Mouse (Mus musculus): ENCODE data around the gene Ifrd2. TPM values are rescaled to one million over a fixed set of nuclear protein-coding genes. Genes with fewer than 3 reads are reported as not detected.

Gene Ifrd2
- total and polyA plus RNA-seq, 3 experiments = 147 to 292 TPM; not detected in 1

- no peak overlapping the region for H3K27ac ChIP-seq (ENCODE audit: control insufficient read depth, low read depth, low read length)
- H3K4me3 ChIP-seq (ENCODE audit: control insufficient read depth in 1 of 2, insufficient read depth in 1 of 2, low read depth in 2 of 2, low read length in 2 of 2) = no peak overlapping the region
- no peak overlapping the region for H3K9ac ChIP-seq (ENCODE audit: control insufficient read depth, low read depth, low read length, poor library complexity, severe bottlenecking)
- peaks cover 4% of the 10 kb centered on the region; the same call in 1 of the 2 replicates for H3K79me2 ChIP-seq (ENCODE audit: control insufficient read depth, insufficient read depth, low read length, poor library complexity)
- no peaks in the 10 kb centered on the region for H3K27me3 ChIP-seq (ENCODE audit: control insufficient read depth in 1 of 2, insufficient read depth in 2 of 2, low read length in 2 of 2)
- peaks cover 0 to 2% of the 10 kb centered on the region in 2 experiments; a peak in 1 of 4 replicates for H3K36me3 ChIP-seq (ENCODE audit: control insufficient read depth in 1 of 2, insufficient read depth in 2 of 2, low read length in 2 of 2)
- TF ChIP-seq CHD1 (IDR thresholded peaks at IDR 0.05; ENCODE audit: low read depth, low read length) (no peak), ZNF384 (IDR thresholded peaks at IDR 0.05; ENCODE audit: low read depth, low read length) (no peak), E2F4 (IDR thresholded peaks at IDR 0.05; ENCODE audit: borderline replicate concordance, low read depth, low read length) (no peak), CTCF (IDR thresholded peaks at IDR 0.05 in 2 of 3, conservative IDR thresholded peaks at IDR 0.05 in 1 of 3; ENCODE audit: control insufficient read depth in 1 of 3, insufficient read depth in 1 of 3, low read depth in 2 of 3, low read length in 3 of 3, poor library complexity in 1 of 3, severe bottlenecking in 1 of 3) (no peak), SMC3 (IDR thresholded peaks at IDR 0.05; ENCODE audit: low read depth, low read length) (no peak), CHD2 (IDR thresholded peaks at IDR 0.05; ENCODE audit: low read length) (no peak)
- peaks cover 0 to 8% of the 10 kb centered on the region in 2 experiments; a peak in 1 of 4 replicates for H3K4me1 ChIP-seq (ENCODE audit: control insufficient read depth in 1 of 2, insufficient read depth in 2 of 2, low read length in 2 of 2)
- H3K9me3 ChIP-seq (replicated peaks; ENCODE audit: insufficient read depth, low read length) = no peaks in the 10 kb centered on the region
- DNase-seq (ENCODE audit: low read depth, low spot score) = no peak
These were observed 42.7 kb upstream of the Ifrd2 start for GRCm38 (mm10) chr9:107544729-107545128.

- peaks cover 0 to 2% of the 10 kb centered on the region in 2 experiments; a peak in 1 of 4 replicates for H3K36me3 ChIP-seq (ENCODE audit: control insufficient read depth in 1 of 2, insufficient read depth in 2 of 2, low read length in 2 of 2)
- DNase-seq (ENCODE audit: low read depth, low spot score) = no peak
- no peaks in the 10 kb centered on the region for H3K9me3 ChIP-seq (replicated peaks; ENCODE audit: insufficient read depth, low read length)
- H3K79me2 ChIP-seq (ENCODE audit: control insufficient read depth, insufficient read depth, low read length, poor library complexity) = peaks cover 4% of the 10 kb centered on the region; the same call in 1 of the 2 replicates
- no peak overlapping the region for H3K9ac ChIP-seq (ENCODE audit: control insufficient read depth, low read depth, low read length, poor library complexity, severe bottlenecking)
- H3K27me3 ChIP-seq (ENCODE audit: control insufficient read depth in 1 of 2, insufficient read depth in 2 of 2, low read length in 2 of 2) = no peaks in the 10 kb centered on the region
- peaks cover 0 to 8% of the 10 kb centered on the region in 2 experiments; a peak in 1 of 4 replicates for H3K4me1 ChIP-seq (ENCODE audit: control insufficient read depth in 1 of 2, insufficient read depth in 2 of 2, low read length in 2 of 2)
- no peak overlapping the region for H3K27ac ChIP-seq (ENCODE audit: control insufficient read depth, low read depth, low read length)
- TF ChIP-seq JUND (IDR thresholded peaks at IDR 0.05; ENCODE audit: low read depth, low read length) = no peak
- no peak for TF ChIP-seq NRF1 (IDR thresholded peaks at IDR 0.05; ENCODE audit: insufficient read depth, low read depth, low read length, poor library complexity, severe bottlenecking)
- no peak for TF ChIP-seq TCF12 (IDR thresholded peaks at IDR 0.05; ENCODE audit: low read depth, low read length)
- no peak for TF ChIP-seq RAD21 (IDR thresholded peaks at IDR 0.05; ENCODE audit: low read depth, low read length)
- no peak for TF ChIP-seq MAX (IDR thresholded peaks at IDR 0.05; ENCODE audit: low read length)
- TF ChIP-seq USF1 (IDR thresholded peaks at IDR 0.05; ENCODE audit: low read depth, low read length) = no peak
- TF ChIP-seq ZMIZ1 (IDR thresholded peaks at IDR 0.05; ENCODE audit: low read depth, low read length) = no peak
- TF ChIP-seq CTCF (IDR thresholded peaks at IDR 0.05 in 2 of 3, conservative IDR thresholded peaks at IDR 0.05 in 1 of 3; ENCODE audit: control insufficient read depth in 1 of 3, insufficient read depth in 1 of 3, low read depth in 2 of 3, low read length in 3 of 3, poor library complexity in 1 of 3, severe bottlenecking in 1 of 3) = no peak
- TF ChIP-seq SMC3 (IDR thresholded peaks at IDR 0.05; ENCODE audit: low read depth, low read length) = no peak
- TF ChIP-seq KAT2A (conservative IDR thresholded peaks at IDR 0.05; ENCODE audit: low read depth, low read length) = no peak
- TF ChIP-seq E2F4 (IDR thresholded peaks at IDR 0.05; ENCODE audit: borderline replicate concordance, low read depth, low read length) = no peak
- no peak for TF ChIP-seq MXI1 (IDR thresholded peaks at IDR 0.05; ENCODE audit: low read depth, low read length)
- no peak for TF ChIP-seq UBTF (IDR thresholded peaks at IDR 0.05; ENCODE audit: borderline replicate concordance, insufficient read depth, low read depth, low read length)
- TF ChIP-seq ETS1 (IDR thresholded peaks at IDR 0.05; ENCODE audit: low read depth, low read length) = no peak
- no peak for TF ChIP-seq MAZ (IDR thresholded peaks at IDR 0.05; ENCODE audit: low read depth, low read length)
- TF ChIP-seq MYC (IDR thresholded peaks at IDR 0.05; ENCODE audit: low read depth, low read length) = no peak
- TF ChIP-seq GATA1 (IDR thresholded peaks at IDR 0.05; ENCODE audit: low read depth, low read length) = no peak
- no peak for TF ChIP-seq TAL1 (IDR thresholded peaks at IDR 0.05; ENCODE audit: low read length)
- TF ChIP-seq ZC3H11A (IDR thresholded peaks at IDR 0.05; ENCODE audit: low read depth, low read length) = no peak
- no peak for TF ChIP-seq RCOR1 (IDR thresholded peaks at IDR 0.05; ENCODE audit: low read depth, low read length)
- no peak overlapping the region for H3K4me3 ChIP-seq (ENCODE audit: control insufficient read depth in 1 of 2, insufficient read depth in 1 of 2, low read depth in 2 of 2, low read length in 2 of 2)
These were observed 42.2 kb upstream of the Ifrd2 start for GRCm38 (mm10) chr9:107545199-107545598.

Data from MEL (cell line).